Mouse (Mus musculus) lung, embryonic 15.5 days (tissue): ENCODE data around the gene Slc25a25. TPM values are rescaled to one million over a fixed set of nuclear protein-coding genes. Genes with fewer than 3 reads are reported as not detected.

Source experiments
- ATAC-seq: fragments of 200-750 bp; cut with Nextera tagmentation; 2 replicates; pipeline ENCODE4 v1.8.0; 2017; ENCODE audit warnings: moderate number of reproducible peaks, borderline replicate concordance; ENCODE audit not compliant: low FRiP score, low TSS enrichment; ENCODE audit errors: extremely low read depth
- H3K27ac ChIP-seq: fragments of 300-500 bp; sonication (generic); 2 replicates; pipeline ENCODE4 v1.5.1; 2015; ENCODE audit warnings: moderate library complexity, mild to moderate bottlenecking, inconsistent platforms
- H3K27me3 ChIP-seq: fragments of 300-500 bp; sonication (generic); 2 replicates; pipeline ENCODE4 v1.6.1; 2015; ENCODE audit warnings: inconsistent platforms
- H3K36me3 ChIP-seq: fragments of 300-500 bp; sonication (generic); 2 replicates; pipeline ENCODE4 v1.6.1; 2015; ENCODE audit warnings: inconsistent platforms
- H3K4me1 ChIP-seq: fragments of 300-500 bp; sonication (generic); 2 replicates; pipeline ENCODE4 v1.6.1; 2015; ENCODE audit warnings: inconsistent platforms
- H3K4me2 ChIP-seq: fragments of 300-500 bp; sonication (generic); 2 replicates; pipeline ENCODE4 v1.6.1; 2015; ENCODE audit warnings: inconsistent platforms, mild to moderate bottlenecking, moderate library complexity
- H3K4me3 ChIP-seq: fragments of 300-500 bp; sonication (generic); 2 replicates; pipeline ENCODE4 v1.5.1; 2015; ENCODE audit warnings: mild to moderate bottlenecking, inconsistent platforms
- H3K9ac ChIP-seq: fragments of 300-500 bp; sonication (generic); 2 replicates; pipeline ENCODE4 v1.6.1; 2015; ENCODE audit warnings: inconsistent platforms
- H3K9me3 ChIP-seq: fragments of 300-500 bp; sonication (generic); 2 replicates; pipeline ENCODE4 v1.6.1; 2016; ENCODE audit warnings: inconsistent platforms
- WGBS: fragments of 180-500 bp; shearing (Covaris S2); methylation state at CpG from one replicate; pipeline ENCODE4 v1.1.7; 2015; 5-methylcytosine and 5-hydroxymethylcytosine counted together
- polyA plus RNA-seq: library from polyadenylated mRNA; unstranded; fragments of >200 nt; fragmentation: Nextera tagmentation; extraction: Ambion mirVana; gene quantifications from 2 replicates; pipeline ENCODE4 v1.2.1, GENCODE M21; 2015

Gene Slc25a25
- polyA plus RNA-seq, 1 experiment from 2014 or later = 21.5 TPM

DNA sequence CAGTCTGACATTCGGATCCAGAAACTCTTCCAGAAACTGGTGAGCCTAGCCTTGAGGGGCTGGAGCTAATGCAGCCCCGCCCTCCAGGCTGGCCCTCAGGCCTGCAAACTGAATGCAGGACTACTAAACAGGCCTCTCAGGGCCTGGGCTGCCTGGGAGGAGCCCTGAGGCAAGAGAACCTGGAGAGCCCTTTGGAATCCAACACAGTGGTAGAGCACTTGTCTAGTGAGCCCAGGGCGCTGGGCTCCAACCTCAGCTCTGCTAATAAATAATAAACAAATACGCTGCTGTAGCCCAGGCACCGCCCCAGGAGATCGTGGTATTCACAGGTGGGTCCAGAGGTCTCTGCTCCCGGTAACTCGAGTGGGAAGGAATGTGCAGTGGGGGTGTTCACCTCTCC lies 60.4 kb downstream of the Slc25a25 start:
- Histone ChIP-seq H3K4me1 (peaks cover 4% of the 10 kb centered on the region; the same call in 1 of the 2 replicates), H3K36me3 (no peaks in the 10 kb centered on the region), H3K27me3 (no peaks in the 10 kb centered on the region), H3K9me3 (no peaks in the 10 kb centered on the region), H3K27ac (no peak overlapping the region), H3K4me2 (no peak overlapping the region), H3K9ac (no peak overlapping the region), H3K4me3 (no peak overlapping the region)
- ATAC-seq = no peak
- WGBS = 53% methylated on average over 8 of the region's 8 CpGs

DNA sequence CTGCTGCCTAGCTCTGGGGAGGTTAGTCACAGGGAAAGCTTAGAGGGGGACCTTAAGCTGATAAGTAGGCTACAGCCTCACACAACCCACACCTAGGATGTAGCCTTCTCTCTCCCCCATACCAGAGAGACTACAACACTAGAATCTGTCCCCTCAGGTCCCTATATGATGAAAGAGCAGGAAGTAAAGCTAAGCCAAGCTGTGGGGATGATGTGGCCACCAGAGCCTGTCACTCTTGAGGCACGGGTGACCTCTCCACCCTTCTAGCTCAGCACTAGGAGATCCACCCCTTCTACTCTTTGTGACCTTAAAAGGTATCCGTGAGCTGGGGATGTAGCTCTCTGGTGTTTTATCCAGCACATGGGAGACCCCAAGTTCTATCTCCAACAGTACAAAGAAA lies 62.1 kb downstream of the Slc25a25 start:
- Histone ChIP-seq H3K27me3 (no peaks in the 10 kb centered on the region), H3K27ac (no peak overlapping the region), H3K4me1 (no peaks in the 10 kb centered on the region), H3K4me3 (no peak overlapping the region), H3K9me3 (no peaks in the 10 kb centered on the region), H3K9ac (no peak overlapping the region), H3K4me2 (no peak overlapping the region), H3K36me3 (no peaks in the 10 kb centered on the region)
- ATAC-seq = no peak
- 63% methylated on average over 2 of the region's 2 CpGs for WGBS

DNA sequence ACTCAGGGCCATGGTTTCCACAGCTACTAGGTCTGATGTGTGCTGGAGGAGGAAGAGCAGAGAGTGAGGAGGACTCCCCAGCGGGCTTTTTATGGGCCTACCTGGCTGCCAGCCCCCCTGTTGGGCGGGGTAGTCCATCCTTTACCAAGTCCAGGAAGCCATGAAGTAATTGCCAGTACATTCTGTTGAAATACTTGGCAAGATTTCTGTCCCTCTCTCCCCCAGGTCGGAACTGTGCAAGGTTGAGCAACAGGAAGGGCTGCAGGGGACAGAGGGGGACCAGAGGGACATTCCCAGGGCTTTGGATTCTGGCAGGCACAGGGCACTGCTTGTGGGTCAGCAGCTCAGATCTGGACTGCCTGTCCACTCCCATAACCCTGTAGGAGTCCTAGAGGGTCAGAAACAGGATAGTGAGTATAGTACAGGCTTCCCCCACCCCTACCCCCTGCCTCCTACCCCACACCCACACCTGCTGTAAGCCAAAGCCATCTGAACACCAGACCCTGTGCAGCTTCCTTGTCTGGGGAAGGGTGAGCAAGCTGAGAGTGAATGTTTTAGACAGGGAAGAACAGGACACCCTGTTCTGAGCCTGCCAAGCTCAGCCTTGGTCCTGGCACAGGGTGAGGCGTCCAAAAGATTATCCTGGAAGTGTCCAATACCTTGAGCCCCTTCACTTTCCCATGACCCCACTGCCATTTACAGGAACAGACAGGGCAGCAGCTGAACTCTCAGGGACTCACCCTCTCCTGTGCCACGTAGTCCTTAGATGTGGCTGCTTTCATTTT lies 63.3 kb downstream of the Slc25a25 start, which contains the start of gene Lcn2:
Gene Lcn2, minus strand, starts transcription at position 547 of the 785 bp plus-strand sequence.
- Histone ChIP-seq H3K27me3 (peaks cover 4% of the 10 kb centered on the region; the same call in 1 of the 2 replicates), H3K4me3 (no peak within 1 kb of the TSS), H3K4me1 (no peaks in the 10 kb centered on the region), H3K9ac (no peak within 1 kb of the TSS), H3K4me2 (no peak within 1 kb of the TSS), H3K27ac (no peak within 1 kb of the TSS), H3K36me3 (no peaks in the 10 kb centered on the region), H3K9me3 (no peaks in the 10 kb centered on the region)
- ATAC-seq = 0 out of 2 replicates have a peak, but pooled peaks have one; percentile 6
- WGBS = 46% methylated on average over 5 of the region's 5 CpGs

DNA sequence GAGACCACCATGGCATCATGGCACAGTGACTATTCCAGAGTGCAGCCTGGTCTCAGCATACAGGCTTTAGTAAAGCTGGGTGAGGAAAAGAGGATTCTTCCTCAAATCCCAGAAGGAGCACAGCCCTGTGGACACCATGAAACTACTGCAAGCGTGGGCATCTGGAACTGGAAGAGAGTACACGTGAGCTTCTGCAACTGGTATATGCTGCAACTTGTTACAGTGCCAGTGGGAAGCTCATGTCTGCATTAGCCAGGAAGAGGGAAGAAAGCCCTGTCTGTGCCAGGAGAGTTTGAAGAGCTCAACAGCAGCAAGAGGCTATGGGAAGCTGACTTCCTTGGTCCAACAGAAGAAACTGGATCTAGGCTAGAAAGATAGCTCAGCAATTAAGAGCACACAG lies 68.6 kb downstream of the Slc25a25 start:
- H3K4me3 ChIP-seq = no peak overlapping the region
- no peaks in the 10 kb centered on the region for H3K9me3 ChIP-seq
- peaks cover 17% of the 10 kb centered on the region for H3K36me3 ChIP-seq
- peaks cover 10% of the 10 kb centered on the region for H3K4me1 ChIP-seq
- H3K9ac ChIP-seq = no peak overlapping the region
- ATAC-seq = no peak
- H3K27ac ChIP-seq = no peak overlapping the region
- peaks cover 16% of the 10 kb centered on the region; the same call in 1 of the 2 replicates for H3K27me3 ChIP-seq
- H3K4me2 ChIP-seq = peak overlapping the region; percentile 96; the same call in 1 of the 2 replicates
- 89% methylated on average over 2 of the region's 2 CpGs for WGBS

DNA sequence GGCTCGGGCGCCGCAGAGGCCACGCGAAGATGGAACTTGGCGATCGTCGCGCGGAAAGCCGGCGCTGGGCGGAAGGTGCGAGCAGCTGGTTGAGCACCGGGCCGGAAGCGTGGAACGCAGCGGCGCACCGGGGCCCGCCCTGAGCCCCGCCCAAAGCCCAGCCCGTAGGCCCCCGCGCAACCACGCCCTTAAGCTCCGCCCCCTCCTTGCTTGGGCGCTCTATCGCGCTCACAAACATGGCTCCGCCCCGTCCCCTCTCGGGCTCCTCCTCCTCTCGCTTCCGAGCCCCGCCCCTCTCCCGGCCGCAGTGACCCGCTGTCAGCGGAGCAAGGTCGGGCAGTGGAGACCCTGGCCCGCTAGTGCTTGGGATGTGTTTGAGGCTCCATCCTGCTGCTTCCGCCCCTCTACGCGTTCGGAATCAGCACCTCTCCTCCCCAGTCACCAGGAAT lies 69.4 kb downstream of the Slc25a25 start, which contains the start of gene 1110008P14Rik:
Gene 1110008P14Rik, minus strand, starts transcription at position 164 of the 449 bp plus-strand sequence.
- H3K4me3 ChIP-seq = peak within 1 kb of the TSS; percentile 68
- H3K27ac ChIP-seq = no peak within 1 kb of the TSS
- H3K27me3 ChIP-seq = peaks cover 16% of the 10 kb centered on the region; the same call in 1 of the 2 replicates
- peaks cover 26% of the 10 kb centered on the region for H3K36me3 ChIP-seq
- no peaks in the 10 kb centered on the region for H3K9me3 ChIP-seq
- WGBS = 0% methylated on average over 46 of the region's 47 CpGs
- peak within 1 kb of the TSS; percentile 96 for H3K4me2 ChIP-seq
- peaks cover 10% of the 10 kb centered on the region for H3K4me1 ChIP-seq
- peak within 1 kb of the TSS; percentile 53 for H3K9ac ChIP-seq
- ATAC-seq = peak; percentile 93

DNA sequence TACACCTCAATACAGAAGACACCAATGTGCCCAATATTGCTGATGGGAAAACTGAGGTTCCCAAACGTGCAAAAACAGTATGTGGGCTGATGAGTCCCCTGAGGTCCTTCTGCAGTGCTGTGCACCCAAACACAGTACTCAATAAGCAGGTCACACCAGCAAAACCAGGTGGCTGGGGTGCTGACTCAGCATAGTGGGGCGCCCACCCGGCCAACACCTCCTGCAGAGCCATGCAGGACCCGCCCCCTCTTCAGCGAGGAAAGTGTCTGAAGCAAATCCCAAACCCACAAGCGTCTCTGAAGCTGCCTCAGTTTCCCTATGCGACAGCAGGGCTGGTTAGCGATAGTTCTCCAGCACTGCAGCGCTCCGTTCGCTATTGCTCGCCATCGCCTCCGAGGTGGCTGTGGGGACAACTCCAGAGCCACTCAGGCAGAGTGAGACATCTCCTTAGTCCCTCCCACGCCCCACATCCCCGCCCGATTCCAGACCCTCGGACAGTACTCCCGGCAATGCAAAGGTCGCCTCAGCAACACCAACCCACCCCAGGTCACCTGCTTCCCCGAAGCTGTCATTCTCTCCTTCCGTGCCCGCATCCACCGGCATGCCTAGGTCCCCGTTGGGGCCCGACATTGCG lies 70.0 kb downstream of the Slc25a25 start:
- peak overlapping the region; percentile 53 for H3K9ac ChIP-seq
- H3K4me3 ChIP-seq = peak overlapping the region; percentile 68
- peaks cover 10% of the 10 kb centered on the region for H3K4me1 ChIP-seq
- H3K9me3 ChIP-seq = no peaks in the 10 kb centered on the region
- H3K27me3 ChIP-seq = peaks cover 16% of the 10 kb centered on the region; the same call in 1 of the 2 replicates
- 1% methylated on average over 27 of the region's 27 CpGs for WGBS
- H3K4me2 ChIP-seq = peak overlapping the region; percentile 96
- ATAC-seq = peak; percentile 63
- peaks cover 31% of the 10 kb centered on the region for H3K36me3 ChIP-seq
- no peak overlapping the region for H3K27ac ChIP-seq

DNA sequence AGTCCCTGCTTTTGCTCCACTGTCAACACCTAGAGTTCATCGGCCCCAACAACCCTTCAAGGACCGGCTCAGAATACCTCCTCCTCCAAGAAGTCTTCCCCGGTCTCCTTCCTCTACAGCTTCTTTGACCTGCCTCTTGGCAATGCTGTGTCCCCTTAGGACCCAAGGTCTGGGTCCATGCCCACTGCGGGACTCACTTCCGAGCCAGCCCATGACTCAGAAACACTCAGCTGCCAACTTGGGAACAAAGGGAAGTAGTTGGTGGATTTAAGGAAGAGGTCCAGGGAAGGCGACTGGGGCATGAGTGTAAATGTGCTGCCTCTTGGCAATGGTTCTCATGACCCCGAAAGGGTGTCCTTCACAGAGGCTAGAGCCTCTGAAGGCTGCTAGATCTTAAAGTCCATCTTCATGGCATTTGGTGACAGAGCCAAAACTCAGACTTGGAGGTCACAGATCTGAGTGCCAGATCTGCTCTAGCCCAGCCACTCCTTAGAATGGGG lies 71.2 kb downstream of the Slc25a25 start:
- no peak overlapping the region for H3K9ac ChIP-seq
- peaks cover 10% of the 10 kb centered on the region for H3K4me1 ChIP-seq
- peaks cover 16% of the 10 kb centered on the region; the same call in 1 of the 2 replicates for H3K27me3 ChIP-seq
- H3K4me3 ChIP-seq = no peak overlapping the region
- WGBS = 83% methylated on average over 7 of the region's 7 CpGs
- ATAC-seq = no peak
- H3K36me3 ChIP-seq = peaks cover 40% of the 10 kb centered on the region
- H3K4me2 ChIP-seq = no peak overlapping the region
- H3K9me3 ChIP-seq = no peaks in the 10 kb centered on the region
- no peak overlapping the region for H3K27ac ChIP-seq

DNA sequence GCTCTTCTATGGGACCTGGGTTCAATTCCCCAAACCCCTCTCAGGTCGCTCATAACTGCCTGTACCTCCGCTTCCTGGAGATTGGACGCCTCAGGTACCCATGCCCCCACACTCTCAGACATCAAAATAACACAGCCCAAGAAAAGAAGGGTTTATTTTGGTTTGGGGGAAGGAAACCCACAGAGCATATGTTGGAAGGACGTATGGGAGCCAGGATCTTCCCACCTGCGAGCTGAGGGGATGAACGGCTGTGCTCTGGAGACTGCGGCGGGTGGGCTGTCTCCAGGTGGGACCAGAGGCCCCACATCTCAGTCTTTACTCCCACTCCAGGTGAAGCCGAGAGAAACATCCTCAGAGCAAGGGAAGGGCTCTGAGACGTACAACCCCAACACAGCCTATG lies 74.3 kb downstream of the Slc25a25 start:
- no peak overlapping the region for H3K4me2 ChIP-seq
- no peak overlapping the region for H3K27ac ChIP-seq
- H3K4me3 ChIP-seq = no peak overlapping the region
- no peaks in the 10 kb centered on the region for H3K9me3 ChIP-seq
- ATAC-seq = no peak
- peaks cover 6% of the 10 kb centered on the region; the same call in 1 of the 2 replicates for H3K4me1 ChIP-seq
- H3K36me3 ChIP-seq = peaks cover 63% of the 10 kb centered on the region
- no peak overlapping the region for H3K9ac ChIP-seq
- H3K27me3 ChIP-seq = 0 out of 2 replicates have a peak, but pooled peaks cover 7% of the 10 kb centered on the region
- WGBS = 89% methylated on average over 10 of the region's 10 CpGs

DNA sequence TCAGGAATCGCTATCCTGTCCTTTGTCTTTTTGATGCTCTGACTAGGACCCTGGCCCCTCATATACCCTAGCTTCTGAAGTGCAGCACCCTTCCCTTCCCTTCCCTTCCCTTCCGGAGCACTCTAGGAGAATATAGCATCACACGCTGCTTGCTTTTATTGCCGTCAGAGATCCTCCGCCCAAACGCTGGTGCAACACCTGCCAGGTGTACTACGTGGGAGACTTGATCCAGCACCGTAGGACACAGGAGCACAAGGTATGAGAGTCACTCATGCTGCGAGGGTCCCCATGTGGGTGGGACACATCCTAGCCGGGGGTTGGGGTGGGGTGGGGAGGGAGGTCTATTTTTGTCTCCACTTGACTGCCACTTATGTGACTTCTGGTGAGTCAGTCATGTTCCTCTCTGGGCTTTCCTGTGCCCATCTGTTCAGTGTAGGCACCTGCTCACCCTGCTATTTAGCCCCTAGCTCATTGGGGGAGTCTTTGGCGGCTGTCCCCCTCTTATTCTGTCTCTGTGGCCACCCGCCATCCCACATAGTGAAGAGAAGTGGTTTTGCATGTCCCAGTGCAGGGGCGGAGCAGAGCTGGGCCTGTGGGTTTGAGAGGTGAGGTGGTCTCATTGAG lies 75.8 kb downstream of the Slc25a25 start:
- Histone ChIP-seq H3K36me3 (peaks cover 78% of the 10 kb centered on the region), H3K27ac (no peak overlapping the region)
- ATAC-seq = no peak

DNA sequence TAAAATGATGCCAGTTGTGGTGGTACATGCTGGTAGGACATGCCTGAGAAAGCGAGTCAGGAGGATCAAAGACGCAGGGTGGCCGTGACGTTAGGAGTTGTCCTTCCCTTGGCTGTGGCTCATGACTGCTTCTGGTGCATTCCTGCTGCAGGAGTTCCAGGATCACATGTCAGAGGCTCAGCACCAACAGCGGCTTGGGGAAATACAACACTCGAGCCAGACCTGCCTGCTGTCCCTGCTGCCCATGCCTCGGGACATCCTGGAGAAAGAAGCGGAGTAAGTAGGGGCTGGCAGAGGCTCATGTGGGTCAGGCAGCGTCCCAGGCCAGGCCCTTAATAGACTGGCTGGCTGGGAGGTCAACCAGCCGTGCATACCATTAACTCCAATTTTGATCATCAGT lies 77.1 kb downstream of the Slc25a25 start:
- ATAC-seq = no peak
- peaks cover 88% of the 10 kb centered on the region for H3K36me3 ChIP-seq

More for the DNA sequence above, 75.8 kb downstream of the Slc25a25 start:
- Histone ChIP-seq H3K27me3 (0 out of 2 replicates have a peak, but pooled peaks cover 4% of the 10 kb centered on the region), H3K4me2 (no peak overlapping the region), H3K9me3 (no peaks in the 10 kb centered on the region), H3K9ac (no peak overlapping the region), H3K4me1 (no peaks in the 10 kb centered on the region), H3K4me3 (no peak overlapping the region)
- 85% methylated on average over 13 of the region's 13 CpGs for WGBS

DNA sequence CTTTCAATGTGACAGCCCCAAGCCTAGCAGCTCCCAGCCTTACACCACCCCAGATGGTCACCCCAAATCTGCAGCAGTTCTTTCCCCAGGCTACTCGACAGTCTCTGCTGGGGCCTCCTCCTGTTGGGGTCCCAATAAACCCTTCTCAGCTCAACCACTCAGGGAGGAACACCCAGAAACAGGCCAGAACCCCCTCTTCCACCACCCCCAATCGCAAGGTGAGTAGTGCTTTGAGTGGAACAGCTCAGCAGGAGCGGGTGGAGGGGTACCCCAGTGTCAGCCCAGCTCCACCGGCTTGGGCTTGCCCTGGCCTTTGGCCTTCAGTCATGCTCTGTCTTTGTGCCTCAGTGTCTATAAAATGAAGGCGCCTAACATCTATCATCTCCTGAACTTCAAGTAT lies 83.9 kb downstream of the Slc25a25 start:
- no peak overlapping the region for H3K4me2 ChIP-seq
- no peaks in the 10 kb centered on the region for H3K9me3 ChIP-seq
- no peak overlapping the region for H3K27ac ChIP-seq
- H3K36me3 ChIP-seq = peaks cover 60% of the 10 kb centered on the region
- no peak overlapping the region for H3K9ac ChIP-seq
- H3K4me1 ChIP-seq = peaks cover 9% of the 10 kb centered on the region
- 87% methylated on average over 5 of the region's 5 CpGs for WGBS
- no peak overlapping the region for H3K4me3 ChIP-seq
- no peak for ATAC-seq
- H3K27me3 ChIP-seq = no peaks in the 10 kb centered on the region

More for the DNA sequence above, 77.1 kb downstream of the Slc25a25 start:
- Histone ChIP-seq H3K9ac (no peak overlapping the region), H3K27me3 (no peaks in the 10 kb centered on the region), H3K27ac (no peak overlapping the region), H3K4me2 (no peak overlapping the region), H3K4me1 (no peaks in the 10 kb centered on the region), H3K9me3 (no peaks in the 10 kb centered on the region), H3K4me3 (no peak overlapping the region)
- WGBS = 88% methylated on average over 10 of the region's 10 CpGs
